Mouse (Mus musculus) R1 (cell line): ENCODE results near the gene Cish.

Source experiments
- DNase-seq: peaks from one replicate; pipeline ENCODE4 v3.0.0-alpha.2; 2018; ENCODE audit warnings: low read depth, low spot score

Gene Cish

DNA sequence AAGGTAGTCTGAATTCAATTTTAAA, at the start of gene Cish:
TSS of gene Cish (plus strand) at position 11 of the 25 bp plus-strand sequence.
- DNase-seq, result no peak

DNA sequence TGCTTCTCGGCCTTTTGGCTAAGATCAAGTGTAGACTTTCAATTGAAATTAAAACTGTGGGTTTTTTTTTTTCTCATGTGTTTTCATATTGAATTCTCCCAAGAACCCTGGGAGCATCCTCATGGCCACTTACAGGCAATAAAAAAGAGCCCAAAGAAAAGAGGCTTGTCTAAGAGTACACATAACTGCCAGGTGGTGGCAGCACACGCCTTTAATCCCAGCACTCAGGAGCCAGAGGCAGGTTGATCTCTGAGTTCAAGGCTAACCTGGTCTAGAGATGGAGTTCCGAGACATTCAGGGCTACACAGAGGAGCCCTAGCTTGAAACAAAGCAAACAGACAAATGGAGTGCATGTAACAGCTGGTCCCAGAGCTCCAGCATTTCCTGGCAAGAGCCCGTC, 49.7 kb upstream of the Cish start:
- peak; percentile 71 for DNase-seq

DNA sequence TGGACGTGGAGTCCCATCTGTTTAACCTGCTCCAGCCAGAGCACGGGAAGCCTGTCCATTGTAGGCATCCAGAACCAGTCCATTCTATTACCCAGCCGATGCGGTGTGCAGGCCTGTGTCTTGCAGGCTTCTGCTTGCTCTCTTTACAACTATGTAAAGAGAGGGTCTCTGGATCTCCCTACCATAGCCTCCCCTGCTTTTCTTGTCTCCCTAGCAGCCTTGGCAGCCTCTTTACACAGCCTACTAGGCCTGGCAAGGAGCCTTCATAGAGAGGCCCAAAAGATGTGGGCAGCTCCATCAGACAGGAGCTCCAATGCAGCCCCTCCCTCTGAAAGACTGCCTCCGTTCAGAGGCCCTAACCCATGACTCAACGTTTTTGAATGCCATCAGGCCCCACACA, 46.7 kb upstream of the Cish start:
- DNase-seq, result no peak

DNA sequence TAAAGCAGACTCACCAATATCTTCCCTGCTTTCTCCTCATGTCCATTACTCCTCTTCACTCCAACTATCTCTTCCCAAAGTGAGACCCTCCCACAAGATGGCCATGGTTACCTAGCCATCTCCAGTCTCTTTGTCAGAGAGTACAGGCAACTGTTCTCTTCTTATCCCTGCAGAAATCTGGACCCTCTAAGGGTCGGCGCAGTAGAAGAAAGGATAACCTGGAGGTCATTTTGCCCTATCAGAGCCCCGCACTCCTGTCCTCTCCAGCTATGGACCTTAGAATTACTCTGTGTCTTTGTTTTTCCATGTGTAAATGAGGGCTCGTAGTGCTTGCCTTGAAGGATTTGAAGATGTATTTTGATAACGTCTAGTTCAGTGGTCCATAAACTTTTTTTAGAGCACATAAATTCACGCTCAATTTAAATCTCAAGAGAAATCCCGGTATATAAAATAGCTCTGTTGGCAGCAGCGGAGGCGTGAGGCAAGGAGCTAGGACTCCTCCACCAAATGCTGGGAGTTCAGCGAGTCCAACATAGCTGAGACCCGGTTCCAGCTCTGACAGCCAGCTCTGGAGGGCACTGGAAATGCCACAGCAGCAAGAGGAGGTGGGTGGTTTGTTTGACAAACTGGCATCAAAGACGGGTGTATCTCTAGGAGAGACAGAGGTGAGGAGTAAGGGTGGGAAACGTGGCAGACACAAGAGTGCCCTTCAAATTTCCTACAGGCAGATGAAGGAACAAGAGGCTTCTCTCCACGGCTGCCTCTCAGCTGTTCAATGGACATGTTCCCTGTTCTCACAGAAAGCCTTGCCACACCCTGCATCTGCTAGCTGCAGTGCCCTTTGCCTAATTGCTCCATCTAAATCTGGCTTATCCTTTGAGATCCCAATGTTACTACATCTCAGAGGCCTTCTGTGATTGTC, 45.1 kb upstream of the Cish start:
- no peak for DNase-seq

DNA sequence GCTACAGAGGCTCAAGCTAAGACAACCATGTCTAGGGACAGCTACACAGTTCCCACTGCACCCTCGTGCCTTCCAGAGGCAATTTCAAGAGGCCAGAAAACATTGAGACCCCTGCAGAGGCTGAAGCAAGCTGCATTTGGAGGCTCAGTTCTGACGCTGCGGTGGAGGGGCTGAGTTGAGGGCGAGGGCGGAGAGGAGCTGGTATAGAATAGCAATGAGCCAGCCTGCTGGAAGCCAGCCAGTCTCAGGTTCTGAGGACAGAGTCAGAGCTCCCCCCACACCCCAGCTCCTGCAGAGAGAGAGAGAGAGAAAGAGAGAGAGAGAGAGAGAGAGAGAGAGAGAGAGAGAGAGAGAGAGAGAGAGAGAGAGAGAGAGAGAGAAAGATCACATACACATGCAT, 43.7 kb upstream of the Cish start:
- no peak for DNase-seq

DNA sequence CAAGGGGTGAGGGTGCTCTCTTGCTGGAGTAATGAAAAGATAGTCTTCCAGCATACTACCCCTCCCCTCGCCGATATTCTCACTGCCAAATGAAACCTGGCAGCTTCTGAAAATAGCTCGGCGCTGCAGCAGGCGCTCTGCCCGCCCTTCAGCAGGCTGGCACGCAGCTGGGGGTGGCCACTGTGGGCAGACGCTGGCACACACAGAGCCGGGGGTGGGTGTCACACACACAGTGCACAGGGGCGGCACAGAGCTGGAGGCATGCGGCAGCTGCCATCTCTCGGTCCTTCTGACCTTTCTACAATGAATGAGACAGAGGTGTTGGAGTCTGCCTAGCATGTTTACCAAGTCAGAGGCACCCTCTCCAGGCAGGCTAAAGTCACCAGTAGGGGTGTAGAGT, 41.4 kb upstream of the Cish start:
- DNase-seq, result no peak

DNA sequence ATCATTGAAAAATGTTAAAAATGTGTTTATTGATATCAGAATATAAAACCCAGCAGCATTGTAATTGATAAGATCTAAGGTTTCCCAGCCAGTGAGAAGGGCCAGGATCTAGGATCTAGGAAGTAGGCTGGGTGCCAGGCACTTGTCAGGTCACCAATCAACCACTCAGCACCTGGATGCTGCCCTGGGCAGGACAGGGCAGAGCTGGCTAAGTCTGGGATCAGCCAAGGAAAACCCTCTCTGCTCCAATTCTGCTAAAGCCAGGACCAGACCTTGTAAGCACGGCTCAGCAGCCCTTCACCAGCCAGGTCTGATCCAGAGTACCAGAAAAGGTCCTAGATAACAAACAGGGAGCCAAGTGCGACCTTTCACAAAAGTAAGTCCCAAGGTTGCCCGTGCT, 40.9 kb upstream of the Cish start:
- DNase-seq, result no peak

DNA sequence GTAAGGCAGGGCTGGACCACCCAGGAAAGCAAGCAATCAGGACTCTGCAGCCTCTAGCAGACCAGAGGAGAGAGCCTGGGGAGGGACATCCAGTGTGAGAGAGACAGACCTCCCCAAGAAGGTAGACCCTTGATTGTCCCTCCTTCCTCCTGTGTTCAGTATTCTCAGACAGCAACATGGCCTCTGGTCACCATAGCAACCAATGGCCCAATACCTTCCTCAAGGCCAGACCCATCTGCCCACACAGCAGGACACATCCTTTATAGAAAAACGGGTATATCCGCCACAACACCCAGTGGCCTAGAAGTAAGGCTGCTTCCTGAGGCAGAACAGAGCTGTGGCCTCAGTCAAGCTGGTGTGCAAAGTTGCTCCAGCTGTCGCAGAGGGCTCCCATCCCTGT, 40.2 kb upstream of the Cish start:
- DNase-seq, result peak; percentile 90

DNA sequence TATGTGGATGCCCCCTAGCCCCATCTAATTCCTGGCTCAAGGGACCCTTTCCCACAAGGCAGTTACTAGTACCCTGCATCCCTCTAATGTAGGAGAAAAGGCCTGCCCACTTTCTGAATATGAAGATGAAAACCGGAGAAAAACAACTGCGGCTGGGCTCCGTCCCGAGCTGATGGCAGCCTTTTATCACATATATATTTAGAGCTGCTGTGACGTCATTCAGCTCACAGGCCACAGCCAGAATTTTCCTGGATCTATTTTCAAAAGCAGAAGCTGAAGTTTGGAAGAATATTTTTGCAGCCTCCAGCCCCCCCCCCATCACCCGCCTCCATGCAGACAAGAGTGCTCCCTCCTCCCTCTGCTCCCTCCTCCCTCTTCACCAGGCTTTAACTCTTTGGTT, 36.3 kb upstream of the Cish start:
- no peak for DNase-seq

DNA sequence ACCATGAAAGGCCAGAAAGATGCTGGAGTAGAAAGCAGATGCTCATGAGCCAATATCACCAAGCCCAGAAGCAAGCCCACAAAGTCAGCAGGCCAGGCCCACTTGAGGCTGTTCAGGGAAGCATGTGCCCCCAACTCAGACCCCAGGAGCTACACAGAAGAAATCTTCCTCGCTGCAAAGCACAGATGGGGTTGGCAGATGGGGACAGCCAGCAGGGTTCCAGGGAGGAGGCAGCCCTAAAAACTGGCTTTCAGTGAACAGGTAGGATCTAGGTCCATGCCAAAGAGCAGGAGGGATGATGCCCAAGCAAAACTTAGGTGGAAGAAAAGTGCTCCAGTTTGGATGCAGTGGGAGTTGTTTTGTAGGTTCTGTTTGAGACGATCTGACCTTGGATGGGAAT, 35.4 kb upstream of the Cish start:
- no peak for DNase-seq

DNA sequence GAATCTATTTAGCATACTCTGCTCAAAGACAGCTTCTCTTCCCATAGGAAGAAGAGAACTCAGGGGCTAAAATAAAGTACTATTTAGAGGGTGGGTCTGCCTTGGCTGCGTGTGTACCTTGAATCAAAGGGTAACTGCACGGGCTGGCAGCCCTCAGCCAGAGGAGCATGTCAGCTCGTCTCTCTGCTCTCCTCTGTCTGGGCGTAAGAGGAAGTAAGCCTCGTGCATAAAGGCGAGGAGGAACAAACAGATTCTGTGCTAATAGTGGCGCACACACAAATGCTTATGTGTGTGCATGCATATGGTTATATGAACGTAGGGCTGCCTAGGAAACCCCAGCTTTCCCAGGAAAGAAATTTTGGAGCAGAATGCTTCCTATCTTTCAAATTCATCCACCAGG, 35.0 kb upstream of the Cish start:
- DNase-seq, result no peak

DNA sequence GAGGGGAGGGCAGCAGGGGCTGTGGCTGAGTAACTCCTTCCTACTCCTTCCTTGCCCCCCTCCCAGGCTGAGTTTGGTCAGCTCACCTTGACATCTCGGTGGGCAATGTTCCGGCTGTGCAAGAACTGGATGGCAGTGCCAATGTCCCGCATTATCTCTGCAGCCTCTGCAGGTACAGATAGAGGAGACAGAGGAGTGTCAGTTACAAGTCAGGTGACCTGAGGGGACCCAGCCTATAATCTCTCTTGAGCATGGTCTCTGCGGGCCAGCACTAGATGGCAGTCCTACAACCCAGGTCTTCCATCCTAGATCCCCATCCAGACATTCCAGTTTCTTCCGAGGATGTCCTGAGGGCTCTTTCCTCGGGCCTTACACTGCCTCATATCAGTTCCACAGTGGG, 34.0 kb upstream of the Cish start:
- no peak for DNase-seq

DNA sequence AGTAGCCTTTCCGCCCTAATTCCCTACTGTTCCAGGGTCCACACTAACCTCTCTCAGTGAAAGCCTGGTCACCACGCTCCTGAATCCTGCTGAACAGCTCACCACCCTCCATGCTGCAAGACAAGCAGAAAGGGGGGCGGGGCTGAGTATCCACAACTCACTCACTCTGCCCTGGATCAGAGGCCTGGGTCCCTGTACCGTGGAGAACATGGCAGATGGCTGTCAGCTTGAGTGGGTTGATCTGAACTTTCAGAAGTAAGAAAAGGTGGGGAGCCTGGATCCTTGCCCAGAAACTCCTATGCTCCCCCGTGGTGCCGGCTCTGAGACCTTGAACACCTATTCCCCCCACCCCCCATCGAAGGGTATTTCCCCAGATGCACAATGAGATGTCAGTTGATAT, 33.5 kb upstream of the Cish start:
- no peak for DNase-seq

DNA sequence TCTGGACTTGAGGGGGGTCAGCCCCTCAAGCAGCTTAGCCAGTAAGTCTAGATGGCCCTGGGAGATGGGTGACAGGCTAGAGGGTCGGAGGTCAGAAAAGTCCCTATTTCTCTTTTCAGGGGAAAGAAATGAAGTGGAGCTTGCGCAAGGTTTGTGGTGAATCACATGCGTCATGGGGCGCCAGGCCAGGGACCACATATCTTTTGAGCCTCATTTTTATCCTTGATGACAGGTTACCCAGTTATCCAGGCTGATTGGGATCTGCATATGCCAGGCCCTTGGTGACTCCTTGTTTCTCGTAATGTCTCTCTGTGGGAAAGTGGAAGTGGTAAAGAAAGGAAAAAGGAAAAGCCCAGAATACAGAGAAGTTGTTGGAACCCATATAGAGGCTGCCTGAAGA, 31.9 kb upstream of the Cish start:
- no peak for DNase-seq

DNA sequence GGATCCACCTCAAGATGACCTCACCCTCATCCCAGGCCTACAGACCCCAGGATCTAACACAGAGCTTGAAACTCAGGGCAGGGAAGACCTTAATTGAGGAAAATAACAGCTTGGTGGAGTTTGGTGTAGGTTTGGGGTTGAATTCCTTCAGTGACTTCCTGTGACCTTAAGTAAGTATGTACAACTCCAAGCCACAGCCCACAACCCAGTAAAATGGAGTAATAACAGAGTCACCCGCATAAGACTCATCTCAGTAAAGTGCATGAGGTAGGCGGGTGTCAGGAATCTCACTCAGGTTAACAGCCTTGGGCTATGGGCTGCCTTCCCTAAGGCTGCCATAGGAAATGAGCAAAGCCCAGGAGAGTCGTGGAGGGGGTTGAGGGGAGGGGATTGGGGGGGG, 31.1 kb upstream of the Cish start:
- no peak for DNase-seq

DNA sequence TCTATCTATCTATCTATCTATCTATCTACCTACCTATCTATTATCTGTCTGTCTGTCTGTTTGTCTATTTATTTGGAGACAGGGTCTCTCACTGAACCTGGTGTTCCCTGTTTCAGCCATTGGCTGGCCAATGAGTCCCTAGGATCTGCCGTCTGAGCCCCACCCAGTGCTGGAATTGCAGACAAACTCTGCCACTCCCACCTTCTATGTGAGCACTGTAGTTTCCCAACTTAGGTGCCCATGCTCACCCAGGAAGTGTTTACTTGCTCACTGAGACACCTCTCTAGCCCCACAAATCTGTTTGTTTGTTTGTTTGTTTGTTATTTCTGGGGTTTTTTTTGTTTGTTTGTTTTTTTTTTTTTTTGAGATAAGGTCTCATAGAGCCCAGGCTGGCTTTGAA, 28.8 kb upstream of the Cish start:
- DNase-seq, result peak; percentile 42

DNA sequence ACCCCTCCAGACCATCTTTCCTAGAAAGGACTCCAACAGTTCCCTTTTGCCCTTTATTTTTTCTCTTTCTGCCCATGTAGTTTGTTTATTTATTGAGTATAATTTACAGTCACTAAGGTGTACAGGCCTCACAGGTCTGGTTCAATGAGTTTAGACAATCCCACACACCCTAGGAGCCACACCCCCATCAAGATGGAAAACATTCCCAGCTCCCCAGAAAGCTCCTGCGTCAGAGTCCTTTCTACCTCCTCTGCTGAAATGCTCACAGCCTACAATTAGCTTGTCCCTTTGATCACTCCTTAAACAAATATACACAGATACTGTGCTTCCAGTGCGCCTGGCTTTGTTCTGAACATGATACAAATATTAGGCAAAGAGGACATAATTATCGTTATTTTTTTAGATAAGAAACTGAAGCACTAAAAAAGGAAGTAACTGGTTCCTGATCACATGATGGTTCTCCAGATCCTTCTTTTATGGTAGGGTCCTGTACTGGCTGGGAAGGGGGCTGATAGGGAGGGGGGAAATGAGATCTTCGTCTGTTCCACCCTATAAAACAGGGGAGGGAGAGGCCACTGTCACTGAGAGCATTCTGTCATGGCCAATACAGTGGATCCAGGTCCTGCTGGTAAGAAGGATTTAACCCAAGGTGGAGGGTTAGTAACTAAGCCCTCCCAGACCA, 28.0 kb upstream of the Cish start:
- DNase-seq, result no peak

DNA sequence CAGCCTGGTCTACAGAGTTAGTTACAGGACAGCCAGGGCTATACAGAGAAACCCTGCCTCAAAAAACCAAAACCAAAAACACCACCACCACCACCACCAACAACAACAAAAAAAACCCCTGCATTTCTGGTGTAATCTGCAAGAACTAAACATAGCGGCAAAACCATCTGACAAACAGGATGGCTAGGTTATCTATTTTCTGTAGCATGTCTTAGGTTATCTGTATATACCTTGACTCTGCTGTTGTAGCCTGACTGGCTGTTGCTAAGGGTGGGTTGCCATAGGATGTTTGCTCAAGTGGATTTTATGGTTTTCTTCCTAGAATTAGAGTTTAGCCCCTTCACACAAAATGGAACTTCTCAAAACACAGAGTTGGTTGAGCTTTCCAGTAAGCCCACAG, 26.1 kb upstream of the Cish start:
- DNase-seq, result no peak

DNA sequence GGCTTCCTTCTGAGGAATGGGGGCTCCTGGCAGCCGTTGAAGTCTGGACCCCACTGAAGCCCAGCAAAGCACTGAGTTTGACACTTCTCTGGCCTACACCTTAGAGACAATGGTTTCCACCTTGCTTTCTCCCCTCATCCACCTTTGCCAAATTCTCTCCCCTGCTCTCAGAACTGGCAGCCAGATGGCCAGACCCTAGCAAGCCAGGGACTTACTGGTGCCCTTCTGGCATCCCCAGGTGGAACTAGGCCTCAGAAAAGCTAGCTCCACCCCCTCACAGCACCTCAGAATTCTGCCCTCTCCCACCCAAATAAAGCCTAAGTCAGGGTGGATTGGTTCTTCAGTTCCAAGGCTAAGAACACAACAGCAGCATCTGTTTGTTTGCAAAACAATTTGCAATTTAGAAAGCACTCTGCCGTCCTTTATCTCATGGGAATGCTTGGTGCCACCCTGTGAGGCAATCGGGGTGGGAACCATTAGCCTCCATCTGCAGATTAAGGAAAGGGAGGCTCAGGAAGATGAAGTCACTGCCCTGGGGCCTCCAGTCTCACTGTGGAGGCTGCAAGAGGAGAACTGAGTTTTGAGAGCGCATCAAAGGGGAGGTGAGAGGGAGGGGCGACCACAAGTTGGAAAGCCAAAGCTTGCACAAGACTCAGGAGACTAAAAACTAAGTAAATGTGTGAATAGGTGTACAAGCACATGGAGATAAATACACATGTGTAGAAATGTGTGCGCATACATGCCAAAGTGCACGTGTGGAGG, 24.5 kb upstream of the Cish start:
- no peak for DNase-seq

DNA sequence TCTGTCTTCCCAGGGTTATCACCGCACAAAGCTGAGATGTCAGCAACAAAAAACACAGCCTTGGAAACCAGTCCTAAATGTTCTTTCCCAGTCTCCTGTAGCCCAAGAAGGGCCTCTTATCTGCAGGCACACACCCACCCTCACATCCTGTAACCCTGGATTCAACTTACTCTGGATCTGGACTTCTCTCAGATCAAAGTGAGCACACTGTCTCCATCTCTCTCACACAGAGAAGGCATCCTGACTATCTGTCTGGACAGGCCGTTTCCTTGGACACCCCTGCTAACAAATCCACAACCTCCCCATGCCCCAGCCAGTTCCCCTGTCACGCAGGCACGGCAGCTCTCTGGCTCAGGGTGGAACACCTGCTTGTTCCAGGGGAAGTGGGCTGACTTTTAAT, 23.5 kb upstream of the Cish start:
- DNase-seq, result no peak

DNA sequence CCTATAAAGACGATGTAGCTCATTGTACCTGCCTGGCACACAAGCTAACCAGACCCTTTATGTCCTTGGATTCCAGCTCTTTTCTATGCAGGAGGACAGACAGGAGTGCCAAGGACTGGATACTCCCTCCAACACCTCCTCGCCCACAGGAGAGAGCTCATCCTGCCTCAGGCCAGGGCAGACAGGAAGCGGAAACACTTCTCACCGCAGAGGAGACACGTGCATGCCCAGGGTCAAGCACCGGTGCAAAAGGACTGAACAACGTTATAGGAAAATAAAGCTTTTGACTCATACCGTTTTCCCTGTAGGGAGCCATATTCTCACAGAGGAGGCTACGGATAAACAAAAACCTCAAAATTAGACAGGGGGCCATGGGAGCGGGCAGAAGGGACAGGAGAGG, 22.6 kb upstream of the Cish start:
- no peak for DNase-seq

DNA sequence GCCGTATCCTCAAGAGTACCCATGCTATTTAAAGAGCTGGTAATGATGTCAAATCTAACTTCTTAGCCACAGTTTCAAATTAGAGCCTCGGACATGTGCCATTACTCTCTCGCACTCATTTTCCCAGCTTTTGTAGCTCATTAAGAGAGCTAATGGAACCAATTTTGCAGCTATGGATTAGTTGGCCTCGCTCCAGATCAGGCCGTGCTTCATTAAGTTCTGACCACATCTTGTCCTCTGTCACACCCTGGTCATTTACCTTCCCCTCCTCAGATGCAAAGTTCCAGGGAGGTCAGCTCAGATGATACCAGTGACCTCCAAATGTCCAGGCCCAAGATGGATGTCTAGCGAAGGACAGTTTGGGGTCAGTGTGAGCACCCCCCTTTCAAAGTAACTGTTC, 21.1 kb upstream of the Cish start:
- no peak for DNase-seq

DNA sequence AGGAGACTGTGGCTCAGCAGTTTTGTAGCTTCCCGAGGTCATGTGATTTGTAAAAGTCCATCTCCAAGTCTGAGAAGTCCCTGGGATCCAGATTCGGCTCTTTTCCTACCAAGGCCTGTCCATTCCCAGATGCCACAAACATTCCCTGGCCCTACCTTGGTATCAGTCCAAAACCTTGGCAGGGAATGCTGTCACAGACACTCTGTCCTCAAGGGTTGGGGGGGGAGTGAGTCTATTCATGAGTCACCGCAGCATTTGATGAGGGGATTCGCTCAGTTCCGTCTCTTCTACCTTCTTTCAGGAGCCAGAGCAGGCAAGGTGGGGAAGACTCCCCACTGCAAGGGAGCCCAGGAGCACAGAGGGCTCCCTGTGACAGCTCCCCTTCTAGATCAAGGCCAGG, 20.1 kb upstream of the Cish start:
- no peak for DNase-seq
